Mouse (Mus musculus) right cerebral cortex, postnatal 25 days (tissue): ENCODE results near the gene Psmd14.

ENCODE experiments used
- DNase-seq: peaks from one replicate; pipeline ENCODE4 v3.0.0; 2022

Psmd14 gene

DNA sequence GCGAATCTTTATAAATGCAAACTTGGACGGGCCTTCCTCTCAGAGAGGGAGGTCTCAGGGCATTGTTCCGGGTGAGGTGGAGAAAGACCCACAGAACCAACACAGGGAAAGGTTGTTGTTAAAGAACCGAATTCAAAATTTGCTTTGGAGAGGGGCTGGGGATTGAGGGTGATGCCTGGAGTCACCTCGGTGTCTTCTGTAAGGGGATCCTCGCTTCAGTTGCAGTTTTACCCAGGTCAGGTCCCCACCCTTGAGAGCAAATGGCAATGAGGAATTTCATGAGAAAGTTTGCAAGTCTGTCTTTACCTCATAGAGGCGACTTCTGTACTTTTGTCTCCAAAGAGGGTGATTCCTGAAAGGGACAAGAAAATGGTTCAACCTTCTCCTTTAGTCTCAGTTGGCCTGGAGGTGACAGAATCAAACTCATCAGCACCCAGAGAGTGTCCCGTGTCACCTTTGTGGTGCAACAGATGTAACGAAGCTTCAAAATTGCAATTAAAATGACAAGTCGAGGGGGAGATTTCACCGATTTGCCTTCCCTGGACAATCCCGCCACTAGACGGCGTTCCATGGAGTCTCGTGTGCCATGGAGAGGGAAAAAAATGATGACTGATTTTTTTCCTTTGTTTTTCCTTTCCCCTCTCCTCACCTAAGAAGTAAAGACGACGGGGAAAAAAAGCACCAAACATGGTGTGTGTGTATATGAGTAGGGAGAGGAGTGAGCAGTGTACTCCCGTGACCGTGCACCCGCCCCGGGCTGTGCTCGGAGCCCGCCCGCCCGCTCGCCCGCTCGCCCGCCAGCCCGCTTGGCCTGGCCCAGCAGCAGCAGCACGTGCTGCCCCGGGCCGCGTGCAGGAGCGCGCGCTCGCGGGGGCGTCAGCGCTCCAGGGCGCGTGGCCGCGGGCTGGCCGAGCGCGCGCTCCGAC is 103.3 kb downstream of the Psmd14 start:
- DNase-seq: peak; percentile 55

GRCm38 (mm10) chr2:61815583-61816313 is 104.3 kb downstream of the Psmd14 start:
- peak; percentile 71 for DNase-seq

DNA sequence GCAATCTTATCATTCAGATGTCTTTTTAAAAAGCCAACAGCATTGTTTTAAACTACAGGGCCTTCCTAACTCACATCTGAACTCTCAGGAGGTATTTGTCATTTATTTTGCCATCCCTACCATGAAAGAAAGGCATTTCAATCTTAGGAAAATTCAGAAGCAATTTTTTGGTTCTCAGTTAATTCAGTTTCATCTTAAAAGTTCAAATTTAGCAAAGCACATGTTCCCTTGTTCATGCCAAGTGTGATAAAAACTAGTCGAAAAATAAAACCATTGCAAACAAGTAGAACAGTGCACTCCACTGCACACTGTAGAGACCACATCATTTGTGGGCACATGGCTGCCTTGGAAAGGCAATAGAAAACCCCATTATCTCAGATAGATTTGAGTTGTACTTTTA is 106.7 kb downstream of the Psmd14 start:
- DNase-seq: no peak

GRCm38 (mm10) chr2:61820203-61820602 is 108.7 kb downstream of the Psmd14 start:
- DNase-seq: no peak

- DNase-seq: no peak
These were observed 112.1 kb downstream of the Psmd14 start for GRCm38 (mm10) chr2:61823426-61824140.

GRCm38 (mm10) chr2:61837243-61837806 is 125.8 kb downstream of the Psmd14 start:
- no peak for DNase-seq
